Mouse (Mus musculus) midbrain, embryonic 11.5 days (tissue): Measurements from ENCODE around the gene Ddx42. TPM values are rescaled to one million over a fixed set of nuclear protein-coding genes. Genes with fewer than 3 reads are reported as not detected.
A peak's percentile ranks its signal among the peaks of the same experiment; 100 is the strongest.

Experiments used
- ATAC-seq: fragments of 200-750 bp; cut with Nextera tagmentation; 2 replicates; pipeline ENCODE4 v1.8.0; 2017; ENCODE audit warnings: moderate TSS enrichment, moderate library complexity; ENCODE audit not compliant: low FRiP score
- DNase-seq: peaks from one replicate; pipeline ENCODE4 v3.0.0; 2015; ENCODE audit warnings: low spot score; ENCODE audit errors: missing footprints
- H3K27ac ChIP-seq: fragments of 300-500 bp; sonication (generic); 2 replicates; pipeline ENCODE4 v1.5.1; 2014; ENCODE audit warnings: low read depth, low read length
- H3K27me3 ChIP-seq: fragments of 300-500 bp; sonication (generic); 2 replicates; pipeline ENCODE4 v1.6.1; 2014; ENCODE audit warnings: mild to moderate bottlenecking, low read length, moderate library complexity, mixed read lengths; ENCODE audit not compliant: control insufficient read depth, insufficient read depth
- H3K36me3 ChIP-seq: fragments of 300-500 bp; sonication (generic); 2 replicates; pipeline ENCODE4 v1.6.1; 2014; ENCODE audit warnings: mild to moderate bottlenecking, low read length, moderate library complexity, mixed read lengths; ENCODE audit not compliant: control insufficient read depth, insufficient read depth
- H3K4me1 ChIP-seq: fragments of 300-500 bp; sonication (generic); 2 replicates; pipeline ENCODE4 v1.6.1; 2014; ENCODE audit warnings: low read length; ENCODE audit not compliant: control insufficient read depth, insufficient read depth
- H3K4me2 ChIP-seq: fragments of 300-500 bp; sonication (generic); 2 replicates; pipeline ENCODE4 v1.6.1; 2014; ENCODE audit warnings: mild to moderate bottlenecking, moderate library complexity
- H3K4me3 ChIP-seq: fragments of 300-500 bp; sonication (generic); 2 replicates; pipeline ENCODE4 v1.5.1; 2014; ENCODE audit warnings: low read depth, low read length
- H3K9ac ChIP-seq: fragments of 300-500 bp; sonication (generic); 2 replicates; pipeline ENCODE4 v1.6.1; 2014; ENCODE audit warnings: low read length
- H3K9me3 ChIP-seq: fragments of 300-500 bp; sonication (generic); 2 replicates; pipeline ENCODE4 v1.6.1; 2016; ENCODE audit warnings: low read length; ENCODE audit not compliant: control insufficient read depth
- WGBS: fragments of 180-500 bp; shearing (Covaris S2); extraction: QIAGEN DNeasy Blood & Tissue Kit; methylation state at CpG from one replicate; pipeline ENCODE4 v1.1.7; 2014; 5-methylcytosine and 5-hydroxymethylcytosine counted together
- polyA plus RNA-seq: library from polyadenylated mRNA; unstranded; fragments of >200 nt; fragmentation: Nextera tagmentation; extraction: Ambion mirVana; gene quantifications from 2 replicates; pipeline ENCODE4 v1.2.1, GENCODE M21; 2014

The Ddx42 gene
- polyA plus RNA-seq, 1 experiment from 2014 or later: 105 TPM

DNA sequence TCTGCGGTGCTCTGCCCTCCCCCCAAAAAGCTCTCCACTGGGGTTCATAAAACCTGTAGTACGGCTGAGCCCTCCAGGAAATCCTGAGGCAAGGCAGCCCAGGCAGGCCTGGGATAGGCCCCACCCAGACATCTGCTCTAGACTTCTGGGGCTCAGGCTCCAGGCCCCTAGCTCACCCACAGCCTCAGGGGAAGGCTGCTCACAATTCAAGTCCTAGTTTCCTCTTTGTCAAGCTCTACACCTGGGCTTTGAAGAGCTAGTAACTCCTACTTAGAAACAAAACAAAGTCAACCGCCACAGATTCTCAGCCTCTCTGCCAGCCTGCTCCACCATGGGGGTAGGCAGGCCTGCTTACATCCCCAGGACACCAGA lies 52.3 kb downstream of the Ddx42 start:
- no peak for DNase-seq
- WGBS: 82% methylated on average over 3 of the region's 3 CpGs
- Histone ChIP-seq H3K9ac (no peak overlapping the region), H3K4me2 (no peak overlapping the region), H3K36me3 (peaks cover 24% of the 10 kb centered on the region), H3K9me3 (no peaks in the 10 kb centered on the region), H3K4me3 (no peak overlapping the region), H3K27ac (peak overlapping the region; percentile 59), H3K27me3 (no peaks in the 10 kb centered on the region), H3K4me1 (peaks cover 15% of the 10 kb centered on the region)
- ATAC-seq: no peak

DNA sequence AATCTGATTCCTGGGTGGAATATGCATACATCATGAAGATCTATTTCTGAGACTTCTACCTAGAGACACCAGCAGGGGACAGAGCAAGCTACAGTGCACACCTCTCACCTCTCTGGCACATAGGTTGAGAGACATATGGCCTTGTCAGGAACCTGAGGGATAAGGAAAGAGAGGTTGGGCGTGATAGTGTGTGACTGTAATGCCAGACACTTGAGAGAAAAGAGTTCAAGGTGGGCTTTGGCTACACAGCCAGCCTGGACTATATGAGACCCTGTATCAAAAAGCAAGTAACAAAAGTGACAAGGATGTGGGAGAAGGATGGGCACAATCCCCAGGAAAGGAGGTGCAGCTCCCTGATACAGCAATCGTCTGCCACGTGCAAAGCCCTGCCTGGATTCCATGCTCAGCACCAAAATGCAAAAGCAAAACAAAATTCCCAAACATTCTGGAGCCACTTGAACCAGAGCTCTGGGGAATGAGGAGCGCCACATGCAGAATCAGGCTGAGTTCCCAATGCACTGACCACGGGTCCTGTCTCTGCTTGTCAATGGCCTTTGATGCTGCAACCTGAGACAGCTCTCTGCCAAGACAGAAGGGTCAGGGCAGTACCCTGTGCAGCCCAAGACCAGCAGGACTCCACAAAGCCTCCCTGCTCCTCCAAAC lies 54.5 kb downstream of the Ddx42 start:
- Histone ChIP-seq H3K4me1 (peaks cover 15% of the 10 kb centered on the region), H3K36me3 (peaks cover 6% of the 10 kb centered on the region), H3K9me3 (no peaks in the 10 kb centered on the region), H3K4me2 (peak overlapping the region; percentile 85), H3K4me3 (peak overlapping the region; percentile 96), H3K27me3 (no peaks in the 10 kb centered on the region), H3K27ac (no peak overlapping the region), H3K9ac (peak overlapping the region; percentile 97)
- ATAC-seq (no peak), DNase-seq (no peak)
- 51% methylated on average over 5 of the region's 5 CpGs for WGBS

DNA sequence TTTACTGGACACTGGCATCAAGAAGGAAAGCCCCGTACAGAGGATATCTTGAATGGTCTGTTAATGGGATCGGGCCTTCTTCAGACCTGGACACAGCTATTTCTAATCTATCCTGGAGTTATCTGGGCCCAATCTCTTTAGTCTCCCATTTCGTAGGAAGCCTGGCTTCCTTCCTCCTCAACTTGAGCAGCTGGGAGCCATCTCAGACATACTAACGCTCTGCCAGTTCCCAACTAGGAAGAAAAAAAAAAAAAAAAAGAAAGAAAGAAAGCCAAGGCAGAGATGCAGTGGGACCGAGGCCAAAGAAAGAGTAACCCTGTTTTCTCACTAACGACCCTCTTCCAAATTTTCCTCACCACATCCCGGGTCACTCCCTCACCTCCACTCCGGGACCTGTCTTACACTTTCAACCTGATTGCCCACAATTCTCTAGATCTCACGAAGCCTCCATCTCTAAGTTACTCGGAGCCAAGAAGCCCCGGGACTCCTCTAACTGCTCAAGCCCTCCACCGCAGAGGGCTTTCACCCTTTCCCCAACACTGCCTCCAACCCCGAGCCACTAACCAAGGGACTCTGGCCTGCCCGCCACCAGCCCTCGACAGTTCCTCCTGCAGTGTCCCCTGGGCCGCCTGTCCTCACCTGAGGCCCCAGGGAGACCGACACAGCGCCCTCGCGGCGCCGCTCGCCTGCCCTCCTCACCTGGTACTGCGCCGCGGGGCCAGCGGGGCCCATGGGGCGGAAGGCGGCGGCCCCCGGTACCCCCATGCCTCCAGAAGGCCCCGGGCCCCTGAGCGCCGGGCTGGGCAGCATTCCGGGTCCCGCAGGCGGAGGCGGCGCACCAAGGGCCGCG lies 55.3 kb downstream of the Ddx42 start:
- Histone ChIP-seq H3K4me2 (peak overlapping the region; percentile 85), H3K27ac (peak overlapping the region; percentile 80), H3K9ac (peak overlapping the region; percentile 97), H3K4me1 (peaks cover 15% of the 10 kb centered on the region), H3K27me3 (no peaks in the 10 kb centered on the region), H3K9me3 (no peaks in the 10 kb centered on the region), H3K36me3 (0 out of 2 replicates have a peak, but pooled peaks cover 2% of the 10 kb centered on the region), H3K4me3 (peak overlapping the region; percentile 96)
- WGBS: 2% methylated on average over 41 of the region's 41 CpGs
- DNase-seq (peak; percentile 96), ATAC-seq (no peak; the same call in 1 of the 2 replicates)

DNA sequence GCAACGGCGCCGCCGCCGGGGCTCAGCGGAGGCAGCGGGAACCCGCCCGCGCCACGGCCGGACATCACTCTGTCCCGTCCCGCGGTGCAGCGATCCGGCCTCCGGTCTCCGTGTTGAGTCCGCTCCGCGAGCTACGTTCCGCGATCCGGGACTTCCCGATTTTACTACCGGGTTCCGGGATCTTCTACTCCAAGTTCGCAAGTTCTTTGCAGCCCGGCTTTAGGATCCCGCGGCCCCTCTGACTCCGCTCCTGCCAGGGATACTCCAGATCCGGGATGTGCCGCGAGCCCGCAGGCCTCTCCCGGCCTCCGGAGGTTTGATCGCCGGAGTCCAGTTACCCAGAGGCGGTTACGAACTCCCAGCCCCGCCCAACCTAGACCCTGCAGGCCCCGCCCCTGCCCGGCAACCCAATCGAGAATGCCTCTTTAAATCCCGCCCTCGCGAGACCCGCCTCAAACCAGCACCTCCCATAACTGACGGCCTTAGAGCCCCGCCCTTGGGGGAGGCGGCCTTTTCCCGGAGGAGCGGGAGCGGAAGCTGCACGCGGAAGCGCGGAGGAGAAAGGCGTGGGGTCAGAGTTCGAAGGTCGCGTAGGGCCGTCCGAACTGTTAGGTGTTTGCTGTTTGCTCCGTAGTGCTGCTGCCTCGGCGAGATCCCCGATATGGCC lies 56.1 kb downstream of the Ddx42 start, which contains the start of gene Smarcd2:
TSS of gene Smarcd2 (minus strand) at position 329 of the 667 bp plus-strand sequence.
- ATAC-seq (peak; percentile 95), DNase-seq (peak; percentile 100)
- no peaks in the 10 kb centered on the region for H3K9me3 ChIP-seq
- under 1% methylated on average over 72 of the region's 72 CpGs for WGBS
- H3K36me3 ChIP-seq: 0 out of 2 replicates have a peak, but pooled peaks cover under 1% of the 10 kb centered on the region
- peak within 1 kb of the TSS; percentile 96 for H3K4me3 ChIP-seq
- H3K9ac ChIP-seq: peak within 1 kb of the TSS; percentile 97
- H3K4me1 ChIP-seq: peaks cover 13% of the 10 kb centered on the region
- H3K4me2 ChIP-seq: peak within 1 kb of the TSS; percentile 85
- H3K27ac ChIP-seq: peak within 1 kb of the TSS; percentile 80
- no peaks in the 10 kb centered on the region for H3K27me3 ChIP-seq

DNA sequence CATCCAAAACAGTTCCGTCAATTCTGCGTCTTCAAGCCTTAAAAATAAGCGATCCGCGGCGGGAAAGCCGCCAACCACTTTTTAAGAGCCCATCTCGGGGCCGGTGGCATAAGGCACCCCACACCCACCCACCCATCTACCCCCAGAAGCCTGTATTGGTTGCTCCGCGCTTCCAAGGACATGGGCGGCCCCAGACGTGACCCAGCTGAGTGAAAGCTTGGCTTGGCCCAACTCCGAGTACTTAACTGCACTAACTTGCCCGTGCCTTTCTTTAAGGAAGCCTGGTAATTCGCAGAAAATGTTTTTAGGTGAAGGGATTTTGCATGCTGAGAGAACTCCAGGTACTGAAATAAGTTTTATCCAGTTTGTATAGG lies 56.6 kb downstream of the Ddx42 start:
- H3K27ac ChIP-seq: peak overlapping the region; percentile 57; the same call in 1 of the 2 replicates
- H3K4me3 ChIP-seq: peak overlapping the region; percentile 96
- peak overlapping the region; percentile 85 for H3K4me2 ChIP-seq
- peak overlapping the region; percentile 97 for H3K9ac ChIP-seq
- WGBS: 21% methylated on average over 16 of the region's 16 CpGs
- peak; percentile 20; the same call in 1 of the 2 replicates for ATAC-seq
- no peaks in the 10 kb centered on the region for H3K36me3 ChIP-seq
- H3K4me1 ChIP-seq: peaks cover 11% of the 10 kb centered on the region
- no peak for DNase-seq
- no peaks in the 10 kb centered on the region for H3K27me3 ChIP-seq
- no peaks in the 10 kb centered on the region for H3K9me3 ChIP-seq

DNA sequence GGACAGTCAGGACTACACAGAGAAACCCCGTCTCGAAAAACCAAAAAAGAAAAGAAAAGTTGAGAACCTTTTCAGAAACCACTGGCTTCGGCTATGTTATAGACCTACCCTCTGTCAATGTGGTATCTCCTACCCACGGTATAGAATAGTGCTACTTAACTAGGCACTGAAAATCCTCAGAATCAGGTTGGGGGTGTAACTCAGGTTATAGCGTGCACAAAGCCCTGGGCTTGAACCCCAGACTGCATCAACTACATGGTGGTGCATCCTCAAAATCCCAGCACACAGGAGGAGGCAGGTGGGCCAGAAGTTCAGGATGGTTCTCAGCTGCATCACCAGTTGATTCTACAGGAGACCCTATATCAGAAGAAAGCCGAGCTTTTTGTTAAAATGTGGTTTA lies 57.1 kb downstream of the Ddx42 start:
- Histone ChIP-seq H3K4me1 (peaks cover 11% of the 10 kb centered on the region), H3K27me3 (no peaks in the 10 kb centered on the region), H3K36me3 (no peaks in the 10 kb centered on the region), H3K9ac (peak overlapping the region; percentile 97; the same call in 1 of the 2 replicates), H3K4me3 (peak overlapping the region; percentile 96; the same call in 1 of the 2 replicates), H3K4me2 (no peak overlapping the region), H3K9me3 (no peaks in the 10 kb centered on the region), H3K27ac (no peak overlapping the region)
- DNase-seq (no peak), ATAC-seq (no peak)
- 94% methylated on average over 6 of the region's 6 CpGs for WGBS

DNA sequence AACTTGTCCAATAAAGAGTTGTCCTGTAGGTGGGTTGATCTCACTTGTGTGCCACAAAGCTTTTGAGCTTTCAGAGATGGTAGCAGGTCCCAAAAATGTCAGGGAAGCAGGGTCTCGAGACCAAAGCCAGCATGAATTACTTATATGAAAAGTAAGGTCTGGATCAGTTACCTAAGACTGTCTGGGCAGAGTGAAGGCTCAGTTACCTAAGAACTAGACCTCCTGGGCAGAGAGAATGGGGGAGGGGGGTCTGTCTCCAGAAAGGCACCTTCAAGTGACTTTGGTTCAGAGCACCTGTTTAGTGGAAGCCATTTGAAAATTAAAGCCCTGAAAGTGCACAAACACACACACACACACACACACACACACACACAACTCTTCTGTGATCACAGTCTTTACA lies 57.6 kb downstream of the Ddx42 start:
- Histone ChIP-seq H3K9me3 (no peaks in the 10 kb centered on the region), H3K36me3 (no peaks in the 10 kb centered on the region), H3K4me1 (peaks cover 11% of the 10 kb centered on the region), H3K4me3 (no peak overlapping the region), H3K4me2 (no peak overlapping the region), H3K27me3 (no peaks in the 10 kb centered on the region), H3K27ac (no peak overlapping the region), H3K9ac (no peak overlapping the region)
- ATAC-seq (no peak), DNase-seq (no peak)
- WGBS: 100% methylated on average over 1 of the region's 1 CpGs

DNA sequence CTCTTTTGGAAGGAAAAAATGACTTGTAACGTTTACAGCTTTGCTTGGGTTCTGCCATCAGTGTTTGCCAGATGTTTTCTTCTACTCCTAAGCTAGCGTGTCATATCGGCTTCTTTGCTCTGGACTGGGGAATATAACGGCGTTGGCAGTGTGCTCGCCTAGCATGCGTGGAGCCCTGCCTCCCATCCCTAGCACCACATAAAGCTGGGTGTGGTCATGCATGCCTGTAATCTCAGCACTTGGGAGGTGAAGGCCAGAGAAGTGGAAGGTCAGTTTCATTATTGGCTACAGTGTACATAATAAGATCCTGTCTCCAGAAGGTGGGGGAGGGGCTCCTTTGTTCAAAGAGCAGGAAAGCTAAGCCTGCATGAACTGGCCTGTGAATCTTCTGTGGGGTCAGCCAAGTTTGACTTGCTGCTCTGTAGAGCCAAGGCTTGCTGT lies 58.3 kb downstream of the Ddx42 start:
- 90% methylated on average over 7 of the region's 7 CpGs for WGBS
- DNase-seq: no peak

More for the DNA sequence above, 58.3 kb downstream of the Ddx42 start:
- H3K4me1 ChIP-seq: peaks cover 11% of the 10 kb centered on the region
- no peak overlapping the region for H3K4me3 ChIP-seq
- H3K27ac ChIP-seq: no peak overlapping the region
- no peak overlapping the region for H3K4me2 ChIP-seq
- H3K9me3 ChIP-seq: no peaks in the 10 kb centered on the region
- no peak overlapping the region for H3K9ac ChIP-seq
- H3K36me3 ChIP-seq: no peaks in the 10 kb centered on the region
- no peaks in the 10 kb centered on the region for H3K27me3 ChIP-seq
- no peak for ATAC-seq
